Mouse (Mus musculus): Measurements from ENCODE around the gene Elavl1. TPM values are rescaled to one million over a fixed set of nuclear protein-coding genes. Genes with fewer than 3 reads are reported as not detected.
A peak's percentile ranks its signal among the peaks of the same experiment; 100 is the strongest.
"Not testable (repeated sequence)": the region's sequence is repeated elsewhere in the genome, so short reads cannot be mapped to it uniquely, and the experiment has no call there.

Gene Elavl1
- total RNA-seq, 2 experiments from 2014 or later = 74.7 to 150 TPM

- peak; percentile 92 for ATAC-seq (replicated peaks; ENCODE audit: poor library complexity)
These were observed 65.9 kb downstream of the Elavl1 start, which contains the start of gene Ctxn1 for GRCm38 (mm10) chr8:4259125-4259804. TSS of gene Ctxn1 (minus strand) at chr8:4259274.

- peak; percentile 13 for ATAC-seq (replicated peaks; ENCODE audit: poor library complexity)
These were observed 66.5 kb downstream of the Elavl1 start for GRCm38 (mm10) chr8:4258678-4259077.

GRCm38 (mm10) chr8:4258233-4258632, 67.0 kb downstream of the Elavl1 start:
- peak; percentile 71 for ATAC-seq (replicated peaks; ENCODE audit: poor library complexity)

- no peak for ATAC-seq (replicated peaks; ENCODE audit: poor library complexity)
These were observed 67.9 kb downstream of the Elavl1 start for GRCm38 (mm10) chr8:4257350-4257749.

- ATAC-seq (replicated peaks; ENCODE audit: poor library complexity) = no peak
These were observed 68.3 kb downstream of the Elavl1 start for GRCm38 (mm10) chr8:4256911-4257310.

- ATAC-seq (replicated peaks; ENCODE audit: poor library complexity) = not testable (repeated sequence)
These were observed 69.7 kb downstream of the Elavl1 start for GRCm38 (mm10) chr8:4255471-4255870.

GRCm38 (mm10) chr8:4254001-4254400, 71.2 kb downstream of the Elavl1 start:
- ATAC-seq (replicated peaks; ENCODE audit: poor library complexity) = no peak

GRCm38 (mm10) chr8:4252934-4253841, 72.0 kb downstream of the Elavl1 start, which contains the start of gene Snapc2:
TSS of gene Snapc2 (plus strand) at chr8:4253080.
- ATAC-seq (replicated peaks; ENCODE audit: poor library complexity) = peak; percentile 83

GRCm38 (mm10) chr8:4252116-4252760, 73.0 kb downstream of the Elavl1 start:
- ATAC-seq (replicated peaks; ENCODE audit: poor library complexity) = no peak

- ATAC-seq (replicated peaks; ENCODE audit: poor library complexity) = peak; percentile 69
These were observed 74.8 kb downstream of the Elavl1 start for GRCm38 (mm10) chr8:4250306-4250970.

GRCm38 (mm10) chr8:4249213-4249612, 76.0 kb downstream of the Elavl1 start:
- ATAC-seq (replicated peaks; ENCODE audit: poor library complexity) = no peak

- no peak for ATAC-seq (replicated peaks; ENCODE audit: poor library complexity)
These were observed 77.2 kb downstream of the Elavl1 start, which contains the start of gene Tgfbr3l for GRCm38 (mm10) chr8:4247951-4248540. TSS of gene Tgfbr3l (plus strand) at chr8:4248214.

- no peak for ATAC-seq (replicated peaks; ENCODE audit: poor library complexity)
These were observed 78.0 kb downstream of the Elavl1 start for GRCm38 (mm10) chr8:4247241-4247640.

GRCm38 (mm10) chr8:4245737-4246136, 79.5 kb downstream of the Elavl1 start:
- no peak for ATAC-seq (replicated peaks; ENCODE audit: poor library complexity)

- ATAC-seq (replicated peaks; ENCODE audit: poor library complexity) = no peak
These were observed 80.2 kb downstream of the Elavl1 start for GRCm38 (mm10) chr8:4245061-4245460.

GRCm38 (mm10) chr8:4239193-4239890, 85.9 kb downstream of the Elavl1 start:
- peak; percentile 30 for ATAC-seq (replicated peaks; ENCODE audit: poor library complexity)

- ATAC-seq (replicated peaks; ENCODE audit: poor library complexity) = peak; percentile 82
These were observed 86.6 kb downstream of the Elavl1 start, which contains the start of the genes Map2k7 and Gm49320 for GRCm38 (mm10) chr8:4238434-4239192. TSS of gene Map2k7 (plus strand) at chr8:4238740. TSS of gene Gm49320 (plus strand) at chr8:4238865.

GRCm38 (mm10) chr8:4237814-4238433, 87.3 kb downstream of the Elavl1 start:
- peak; percentile 4; the same call in 1 of the 2 replicates for ATAC-seq (replicated peaks; ENCODE audit: poor library complexity)

Data from megakaryocyte progenitor cell, adult 5-6 weeks (primary cell).